Mouse (Mus musculus) right cerebral cortex, postnatal 36 days (tissue): Measurements from ENCODE around the gene Klhl36.
"Not testable (repeated sequence)": the region's sequence is repeated elsewhere in the genome, so short reads cannot be mapped to it uniquely, and the experiment has no call there.

Experiments used
- DNase-seq, 2 experiments: peaks; one replicate each; pipeline ENCODE4 v3.0.0; 2022; ENCODE audit warnings: low spot score in 2 of 2, mixed read lengths in 1 of 2

The Klhl36 gene

DNA sequence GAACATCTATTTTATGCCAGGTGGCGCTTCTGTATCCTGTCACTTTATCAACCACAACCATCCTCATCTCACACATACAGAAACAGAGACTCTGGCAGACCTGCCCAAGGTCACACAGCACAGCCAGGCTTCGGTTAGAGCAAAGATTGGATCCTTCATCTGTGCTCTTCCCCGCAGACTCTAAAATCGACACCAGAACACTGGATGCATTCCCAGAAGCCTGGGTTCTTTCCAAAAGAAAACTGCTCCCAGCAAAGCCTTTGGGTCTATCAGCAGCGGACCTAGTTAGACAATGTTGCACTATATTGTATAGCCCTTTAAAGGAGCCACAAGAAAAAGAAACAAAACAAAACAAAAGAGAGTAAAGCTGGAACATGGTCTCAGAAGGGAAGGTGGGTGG lies 26.8 kb upstream of the Klhl36 start:
- DNase-seq = no peak

DNA sequence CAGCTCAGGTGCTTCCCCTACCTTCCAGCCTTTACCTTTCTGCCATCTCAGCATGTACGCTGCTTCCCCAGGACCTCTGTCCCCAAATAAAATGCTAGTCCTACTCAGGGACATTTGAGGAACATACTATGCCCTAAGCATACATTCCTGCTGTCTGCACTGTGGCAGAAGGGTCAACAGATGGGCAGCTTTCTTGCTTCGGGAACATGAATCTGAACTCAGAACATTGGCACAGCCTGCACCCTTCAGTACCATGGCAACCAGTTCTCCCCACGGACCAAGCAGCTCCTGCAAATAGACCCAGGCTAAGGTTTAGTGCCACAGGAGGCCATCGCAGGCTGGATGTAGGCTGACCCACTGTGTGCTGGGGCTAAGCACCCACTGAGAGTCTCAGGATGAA lies 25.2 kb upstream of the Klhl36 start:
- DNase-seq = no peak

GRCm38 (mm10) chr8:119837553-119838071 lies 24.5 kb upstream of the Klhl36 start:
- no peak for DNase-seq

- DNase-seq = no peak
Measured at GRCm38 (mm10) chr8:119838100-119838982, 23.7 kb upstream of the Klhl36 start.

DNA sequence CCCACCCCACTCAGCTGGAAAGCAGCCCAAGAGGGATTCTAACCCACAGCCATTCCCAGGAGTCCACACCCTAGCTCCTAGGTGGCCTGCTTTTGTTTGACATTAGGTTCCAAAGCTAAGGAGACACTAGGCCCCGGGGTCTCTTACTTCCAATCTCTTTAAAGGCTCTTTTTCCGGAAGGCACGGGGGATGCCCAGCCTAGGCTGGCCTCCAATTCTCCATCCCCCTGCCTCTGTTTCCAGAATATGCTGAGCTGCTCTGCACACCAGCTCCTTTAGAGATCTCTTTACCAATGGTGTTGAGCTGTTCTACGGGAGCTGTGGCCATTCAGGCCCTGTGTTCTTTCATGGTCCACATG lies 23.1 kb upstream of the Klhl36 start:
- no peak for DNase-seq

DNA sequence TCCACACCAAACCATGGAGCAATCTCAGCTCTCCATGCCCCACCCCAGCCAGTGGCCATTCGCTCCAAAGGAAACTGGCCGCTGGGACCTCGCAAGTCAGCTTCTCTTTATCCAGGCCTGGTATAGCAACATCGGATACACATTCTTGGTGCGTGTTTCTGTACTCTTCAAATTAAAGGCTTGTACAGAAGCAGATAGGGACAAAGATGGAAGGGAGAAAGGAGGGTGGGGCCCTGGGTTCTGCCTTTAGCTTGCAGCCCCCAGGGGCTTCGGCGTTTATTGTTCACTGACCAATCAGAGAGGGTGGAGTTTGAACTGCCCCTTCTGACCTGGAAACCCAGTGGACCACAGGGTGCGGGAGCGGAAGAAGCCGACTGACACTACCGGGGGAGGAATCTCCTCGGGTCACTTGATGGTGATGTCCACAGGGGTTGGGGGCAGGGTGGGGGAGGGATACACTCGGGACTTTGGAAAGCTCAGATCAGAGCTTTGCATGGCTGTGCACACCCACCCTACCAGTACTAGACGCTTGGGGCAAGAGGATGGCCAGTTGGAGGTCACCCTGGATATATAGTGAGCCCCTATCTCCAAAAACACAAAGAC lies 22.5 kb upstream of the Klhl36 start:
- DNase-seq = no peak

DNA sequence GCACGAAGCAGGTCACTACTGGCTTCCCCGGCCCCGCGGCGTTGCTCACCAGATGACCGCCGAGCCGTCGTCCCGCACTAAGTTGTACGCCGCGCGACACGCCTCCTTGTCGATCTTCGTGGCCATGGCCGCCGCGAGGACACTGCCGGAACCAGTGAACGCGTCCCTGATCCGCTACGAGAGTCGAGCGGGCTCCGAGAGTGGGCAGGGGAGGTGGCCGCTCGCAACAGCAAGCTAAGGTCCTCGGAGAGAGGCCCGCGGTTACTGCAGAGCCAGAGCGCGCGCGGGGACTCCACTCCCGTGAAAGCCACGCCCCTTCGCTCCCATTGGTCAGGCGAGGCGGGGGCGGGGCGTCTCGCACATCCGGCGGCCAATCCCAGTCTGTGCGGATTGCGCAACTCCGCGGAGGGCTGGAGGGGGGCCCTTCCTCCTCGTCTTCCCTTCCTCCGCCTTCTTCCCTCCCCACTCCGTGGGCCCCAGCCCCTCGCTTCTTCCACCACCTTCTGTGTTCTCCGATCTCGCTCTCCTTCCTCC lies 21.7 kb upstream of the Klhl36 start, which contains the start of gene Cotl1:
Cotl1 (minus strand) TSS at position 270 of the 534 bp plus-strand sequence.
- DNase-seq = peak; percentile 96

DNA sequence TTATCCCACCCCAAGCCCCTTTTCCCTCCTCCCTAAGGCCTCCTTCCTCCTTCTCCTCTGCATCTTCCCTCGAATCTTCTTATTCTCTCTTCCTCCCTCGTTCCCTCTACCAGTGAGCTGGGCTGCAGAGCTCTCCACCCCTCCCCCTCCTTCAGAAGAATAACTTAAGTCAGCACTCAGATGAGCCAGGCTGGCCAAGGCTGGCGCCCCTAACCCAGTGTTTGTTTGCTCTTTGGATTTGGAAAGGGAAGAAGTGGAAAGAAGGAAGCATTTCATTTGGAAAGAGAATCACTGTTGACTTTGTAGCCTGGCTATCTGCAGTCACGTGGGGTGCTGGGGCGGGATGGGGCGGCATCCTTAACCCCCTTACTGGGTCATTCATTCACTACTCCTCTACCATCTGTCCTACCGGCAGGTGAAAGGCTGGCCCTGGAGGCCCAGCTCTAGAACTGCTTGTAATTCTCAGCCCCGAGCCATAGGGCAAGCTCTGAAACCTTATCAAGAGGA lies 21.1 kb upstream of the Klhl36 start:
- no peak for DNase-seq

DNA sequence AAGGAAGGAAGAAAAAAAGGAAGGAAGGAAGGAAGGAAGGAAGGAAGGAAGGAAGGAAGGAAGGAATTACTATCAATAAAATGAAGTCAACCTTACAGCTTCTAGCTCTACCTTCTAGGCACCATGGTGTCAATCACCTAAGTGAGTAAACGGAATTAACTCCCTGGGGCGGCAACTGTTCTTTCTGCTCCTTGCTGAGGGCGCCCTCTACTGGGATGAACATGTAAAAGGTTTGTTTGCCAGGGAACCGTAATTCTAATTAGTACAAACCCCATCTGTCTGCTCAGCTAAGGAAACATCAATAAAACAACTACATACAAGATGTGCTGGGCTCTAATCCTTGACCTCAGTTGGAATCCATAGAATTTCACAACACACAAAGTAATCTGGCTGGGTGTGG lies 18.6 kb upstream of the Klhl36 start:
- DNase-seq = peak; percentile 59 to 64

GRCm38 (mm10) chr8:119844577-119844976 lies 17.5 kb upstream of the Klhl36 start:
- no peak for DNase-seq

GRCm38 (mm10) chr8:119845741-119846140 lies 16.3 kb upstream of the Klhl36 start:
- DNase-seq = not testable (repeated sequence)

DNA sequence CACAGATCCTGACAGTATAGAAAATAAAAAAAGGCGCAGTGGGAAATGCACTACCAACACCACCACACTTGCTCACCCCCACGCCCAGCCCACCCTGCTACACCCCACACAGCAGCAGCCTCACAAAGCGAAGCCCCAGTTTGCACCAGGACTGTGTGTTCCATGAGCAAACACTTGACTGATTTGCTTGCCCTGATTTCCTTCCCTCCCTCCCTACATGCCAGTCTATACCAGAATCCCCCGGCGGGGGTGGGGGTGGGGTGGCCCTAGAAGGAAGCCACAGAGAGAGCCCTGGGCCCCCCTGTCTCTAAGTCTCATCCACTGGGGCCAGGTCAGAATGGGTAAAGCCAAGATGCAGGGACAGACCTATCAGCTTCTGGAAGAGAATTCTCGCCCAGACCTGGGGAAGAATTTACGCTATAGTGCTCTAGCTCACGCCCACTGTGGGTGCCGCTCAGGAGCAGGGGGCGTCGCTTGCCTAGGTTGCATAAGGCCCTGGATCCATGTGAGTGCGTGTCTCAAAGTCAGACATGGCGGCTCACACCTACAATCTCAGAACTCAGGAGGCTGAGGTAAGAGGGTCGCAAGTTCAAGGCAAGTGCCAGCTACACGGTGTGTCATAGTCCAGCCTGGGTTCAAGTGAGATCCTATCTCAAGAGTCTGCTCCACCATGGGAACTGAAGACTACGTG lies 14.7 kb upstream of the Klhl36 start:
- no peak for DNase-seq

DNA sequence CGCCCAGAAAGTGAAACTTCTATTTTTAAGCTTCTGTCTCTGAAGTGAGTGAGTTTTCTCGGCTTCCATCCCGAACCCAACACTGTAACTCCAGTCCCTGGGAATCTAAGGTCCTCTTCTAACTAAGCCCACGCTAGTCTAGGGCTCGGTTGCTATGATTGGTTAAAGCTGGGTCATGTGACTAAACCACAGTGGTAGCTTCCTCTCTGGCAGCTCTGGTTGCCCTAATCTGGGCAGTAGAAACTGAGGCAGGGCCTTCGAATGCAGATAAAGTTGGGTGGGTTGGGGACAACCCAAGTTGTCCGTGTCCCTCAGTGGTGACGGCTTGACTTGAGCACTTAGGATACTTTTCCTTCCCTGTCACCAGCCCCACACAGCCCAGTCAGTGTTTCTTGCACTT lies 8.5 kb upstream of the Klhl36 start:
- DNase-seq = no peak

GRCm38 (mm10) chr8:119854035-119854434 lies 8.0 kb upstream of the Klhl36 start:
- no peak for DNase-seq

DNA sequence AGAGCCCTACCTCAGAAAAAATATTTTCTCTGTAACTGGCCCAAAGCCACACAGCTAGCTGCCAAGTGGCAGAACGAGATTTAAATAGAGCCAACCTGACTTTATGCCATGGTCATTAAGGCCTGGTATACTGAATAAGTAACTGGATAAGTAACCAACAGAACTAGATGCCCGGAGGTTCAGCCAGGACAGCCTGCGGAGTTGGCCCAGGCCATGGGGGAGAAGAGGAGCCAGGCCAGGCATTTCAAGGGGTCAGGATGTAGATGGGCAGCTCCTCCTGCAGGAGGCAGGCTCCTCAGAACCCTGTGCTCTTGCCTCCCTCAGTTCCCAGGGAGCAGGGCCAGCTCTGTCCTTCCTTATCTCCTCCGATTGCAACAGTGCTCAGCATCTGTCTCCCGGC lies 6.4 kb upstream of the Klhl36 start:
- no peak for DNase-seq

DNA sequence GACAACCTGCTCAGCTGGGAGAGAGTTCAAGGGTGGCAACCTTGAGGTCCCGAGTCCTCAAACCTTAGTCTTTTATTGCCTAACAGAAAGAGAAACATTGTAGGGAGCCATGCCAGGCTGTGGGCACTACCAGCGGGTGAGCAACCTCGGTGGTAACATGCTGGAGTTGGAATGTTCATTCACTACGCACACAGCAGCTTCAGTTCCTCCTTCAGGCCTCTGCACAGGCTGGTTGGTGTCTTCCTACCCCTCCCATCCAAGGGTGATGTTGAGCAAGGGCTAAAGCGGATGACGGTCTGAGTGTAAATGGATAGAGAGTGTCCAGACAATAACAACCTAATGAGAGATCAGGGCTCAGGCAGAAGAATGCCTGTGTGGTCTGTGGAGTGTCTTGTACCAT lies 4.3 kb upstream of the Klhl36 start:
- DNase-seq = no peak

DNA sequence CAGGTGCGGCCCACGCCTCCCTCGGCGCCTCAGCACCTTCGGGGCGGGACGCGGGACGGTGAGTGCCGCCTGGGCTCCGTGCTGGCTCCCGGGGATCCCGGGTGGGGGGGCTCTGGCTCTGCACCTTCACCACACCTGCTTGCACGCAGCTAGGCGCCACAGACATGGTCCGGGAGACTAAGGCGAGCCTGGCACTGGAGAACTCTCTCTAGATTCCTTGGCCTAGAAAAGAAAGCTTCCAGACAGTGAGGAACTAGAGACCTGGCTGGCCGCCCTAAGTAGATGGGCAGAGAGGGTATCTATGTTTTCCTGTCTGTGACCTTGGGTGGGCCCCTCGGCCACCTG lies 296 bp downstream of the Klhl36 start:
- no peak for DNase-seq

DNA sequence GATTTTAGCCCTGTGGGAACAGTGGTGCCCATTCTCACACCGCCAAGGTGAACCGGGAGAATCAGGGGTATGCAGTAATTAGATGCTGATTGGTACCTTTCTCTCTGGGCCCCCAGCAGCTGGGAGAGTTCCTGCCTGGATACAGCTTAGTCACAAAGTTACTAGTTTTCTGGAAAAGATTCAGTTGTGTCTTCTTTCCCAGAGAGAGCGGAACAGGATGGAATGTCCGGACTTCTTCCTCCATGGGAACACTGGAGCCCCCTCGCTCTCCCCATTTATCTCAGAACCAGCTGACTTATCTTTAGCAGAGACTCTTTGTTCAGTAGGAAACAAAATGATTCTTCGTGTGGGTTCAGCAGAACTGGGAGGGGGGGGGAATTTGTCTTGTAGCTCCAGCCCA lies 683 bp downstream of the Klhl36 start:
- no peak for DNase-seq

DNA sequence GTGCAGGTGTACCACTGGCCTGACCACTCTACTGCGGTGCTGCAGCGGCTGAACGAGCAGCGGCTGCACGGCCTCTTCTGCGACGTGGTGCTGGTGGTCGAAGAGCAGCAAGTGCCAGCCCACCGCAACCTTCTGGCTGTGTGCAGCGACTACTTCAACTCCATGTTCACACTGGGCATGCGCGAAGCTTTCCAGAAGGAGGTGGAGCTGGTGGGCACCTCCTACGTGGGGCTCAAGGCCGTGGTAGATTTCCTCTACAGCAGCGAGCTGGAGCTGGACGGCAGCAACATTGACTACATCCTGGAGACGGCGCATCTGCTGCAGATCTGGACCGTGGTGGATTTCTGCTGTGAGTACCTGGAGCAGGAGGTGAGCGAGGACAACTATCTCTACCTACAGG lies 7.5 kb downstream of the Klhl36 start:
- DNase-seq = no peak

GRCm38 (mm10) chr8:119873181-119873580 lies 11.1 kb downstream of the Klhl36 start:
- DNase-seq = no peak

- DNase-seq = no peak
Measured at GRCm38 (mm10) chr8:119881301-119881700, 19.2 kb downstream of the Klhl36 start.

- no peak for DNase-seq
Measured at GRCm38 (mm10) chr8:119881917-119882316, 19.9 kb downstream of the Klhl36 start.
